Mouse (Mus musculus): ENCODE measurements around the gene Vmn1r181.
"Not testable (repeated sequence)": the region's sequence is repeated elsewhere in the genome, so short reads cannot be mapped to it uniquely, and the experiment has no call there.

DNA sequence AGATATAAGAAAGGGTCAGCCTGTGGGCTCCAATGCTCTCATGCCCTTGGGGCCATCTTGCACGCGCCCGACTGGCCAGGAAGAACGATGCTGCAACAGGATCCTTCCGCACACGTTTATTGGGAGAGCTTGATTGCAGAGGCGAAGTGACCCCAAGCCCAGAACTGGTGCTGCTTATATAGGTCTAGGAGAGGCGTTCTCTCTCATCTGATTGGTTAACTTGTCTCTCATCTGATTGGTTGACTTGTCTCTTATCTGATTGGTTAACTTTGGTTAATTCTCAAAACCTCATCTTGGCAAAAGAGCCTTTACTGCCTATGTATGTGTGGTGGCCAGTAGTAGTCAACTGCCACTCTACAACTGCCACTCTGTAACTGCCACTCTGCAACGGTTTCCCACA, at the start of gene Vmn1r181:
- TF ChIP-seq POLR2A (IDR thresholded peaks at IDR 0.05; ENCODE audit: low read depth, low read length); CTCF (IDR thresholded peaks at IDR 0.05; ENCODE audit: extremely low read depth, insufficient read length, insufficient replicate concordance, low read depth, low read length): not testable (repeated sequence)
